Mouse (Mus musculus): Measurements from ENCODE around the gene Ccdc85c. TPM values are rescaled to one million over a fixed set of nuclear protein-coding genes. Genes with fewer than 3 reads are reported as not detected.
A peak's percentile ranks its signal among the peaks of the same experiment; 100 is the strongest.

Gene Ccdc85c
- polyA plus RNA-seq, 1 experiment: 6.6 TPM

- peaks cover 8% of the 10 kb centered on the region for H3K36me3 ChIP-seq (ENCODE audit: control insufficient read depth, insufficient read depth)
- H3K4me2 ChIP-seq (ENCODE audit: low read depth): no peak overlapping the region
- no peaks in the 10 kb centered on the region for H3K27me3 ChIP-seq (ENCODE audit: control insufficient read depth, insufficient read depth, insufficient read length)
- no peaks in the 10 kb centered on the region for H3K79me2 ChIP-seq (ENCODE audit: control insufficient read depth, insufficient read depth)
- TF ChIP-seq USF1 (IDR thresholded peaks at IDR 0.05; ENCODE audit: low read depth) (no peak), SRF (IDR thresholded peaks at IDR 0.05; ENCODE audit: control insufficient read depth, insufficient read length, low read depth) (no peak), TCF3 (IDR thresholded peaks at IDR 0.05; ENCODE audit: insufficient read length, low read depth) (no peak)
- no peak overlapping the region for H3ac ChIP-seq (ENCODE audit: control insufficient read depth, insufficient read length)
- no peak overlapping the region for H3K4me3 ChIP-seq
Observed at GRCm38 (mm10) chr12:108311741-108312290, 36.6 kb upstream of the Ccdc85c start.

GRCm38 (mm10) chr12:108310456-108311027, 35.3 kb upstream of the Ccdc85c start:
- Histone ChIP-seq H3K4me3 (no peak overlapping the region), H3K27me3 (ENCODE audit: control insufficient read depth, insufficient read depth, insufficient read length) (no peaks in the 10 kb centered on the region), H3K79me2 (ENCODE audit: control insufficient read depth, insufficient read depth) (no peaks in the 10 kb centered on the region), H3K36me3 (ENCODE audit: control insufficient read depth, insufficient read depth) (peaks cover 8% of the 10 kb centered on the region), H3ac (ENCODE audit: control insufficient read depth, insufficient read length) (no peak overlapping the region), H3K4me2 (ENCODE audit: low read depth) (peak overlapping the region; percentile 67)
- TF ChIP-seq CEBPB (IDR thresholded peaks at IDR 0.05; ENCODE audit: insufficient read depth, poor library complexity, severe bottlenecking) (0 out of 2 replicates have a peak, but pooled peaks have one; percentile 30), USF1 (IDR thresholded peaks at IDR 0.05; ENCODE audit: low read depth) (peak; percentile 63), POLR2AphosphoS2 (IDR thresholded peaks at IDR 0.05; ENCODE audit: insufficient read length, low read depth) (peak; percentile 25), REST (IDR thresholded peaks at IDR 0.05; ENCODE audit: insufficient read depth, insufficient read length) (no peak)

- Histone ChIP-seq H3ac (ENCODE audit: control insufficient read depth, insufficient read length) (no peak overlapping the region), H3K79me2 (ENCODE audit: control insufficient read depth, insufficient read depth) (no peaks in the 10 kb centered on the region), H3K27me3 (ENCODE audit: control insufficient read depth, insufficient read depth, insufficient read length) (no peaks in the 10 kb centered on the region), H3K4me2 (ENCODE audit: low read depth) (peak overlapping the region; percentile 67), H3K4me3 (no peak overlapping the region), H3K36me3 (ENCODE audit: control insufficient read depth, insufficient read depth) (peaks cover 8% of the 10 kb centered on the region)
- TF ChIP-seq TCF3 (IDR thresholded peaks at IDR 0.05; ENCODE audit: insufficient read length, low read depth) (no peak), MYOD1 (IDR thresholded peaks at IDR 0.05; ENCODE audit: control insufficient read depth in 1 of 3, insufficient read length in 2 of 3, low read depth in 2 of 3) (no peak), MYOG (IDR thresholded peaks at IDR 0.05; ENCODE audit: control insufficient read depth in 1 of 3, insufficient read depth in 1 of 3, insufficient read length in 2 of 3, low read depth in 2 of 3) (no peak), E2F4 (IDR thresholded peaks at IDR 0.05; ENCODE audit: insufficient read depth) (no peak), POLR2AphosphoS2 (IDR thresholded peaks at IDR 0.05; ENCODE audit: insufficient read length, low read depth) (no peak)
Observed at GRCm38 (mm10) chr12:108310041-108310440, 34.8 kb upstream of the Ccdc85c start.

GRCm38 (mm10) chr12:108309116-108309794, 34.0 kb upstream of the Ccdc85c start:
- H3K36me3 ChIP-seq (ENCODE audit: control insufficient read depth, insufficient read depth): peaks cover 8% of the 10 kb centered on the region
- TF ChIP-seq CEBPB (IDR thresholded peaks at IDR 0.05; ENCODE audit: insufficient read depth, poor library complexity, severe bottlenecking) (peak; percentile 59), POLR2A (IDR thresholded peaks at IDR 0.05; ENCODE audit: insufficient read length, low read depth) (no peak)
- H3K4me3 ChIP-seq: no peak overlapping the region
- no peak overlapping the region for H3ac ChIP-seq (ENCODE audit: control insufficient read depth, insufficient read length)
- H3K4me2 ChIP-seq (ENCODE audit: low read depth): peak overlapping the region; percentile 77
- no peaks in the 10 kb centered on the region for H3K27me3 ChIP-seq (ENCODE audit: control insufficient read depth, insufficient read depth, insufficient read length)
- no peaks in the 10 kb centered on the region for H3K79me2 ChIP-seq (ENCODE audit: control insufficient read depth, insufficient read depth)

- no peaks in the 10 kb centered on the region for H3K27me3 ChIP-seq (ENCODE audit: control insufficient read depth, insufficient read depth, insufficient read length)
- peaks cover 6% of the 10 kb centered on the region for H3K36me3 ChIP-seq (ENCODE audit: control insufficient read depth, insufficient read depth)
- H3K4me3 ChIP-seq: peak overlapping the region; percentile 39
- TF ChIP-seq TCF12 (IDR thresholded peaks at IDR 0.05; ENCODE audit: insufficient read depth, poor library complexity, severe bottlenecking) (no peak), MYOG (IDR thresholded peaks at IDR 0.05; ENCODE audit: control insufficient read depth in 1 of 3, insufficient read depth in 1 of 3, insufficient read length in 2 of 3, low read depth in 2 of 3) (no peak), TCF3 (IDR thresholded peaks at IDR 0.05; ENCODE audit: insufficient read length, low read depth) (no peak), REST (IDR thresholded peaks at IDR 0.05; ENCODE audit: insufficient read depth, insufficient read length) (no peak), POLR2A (IDR thresholded peaks at IDR 0.05; ENCODE audit: insufficient read length, low read depth) (peak; percentile 44), CEBPB (IDR thresholded peaks at IDR 0.05; ENCODE audit: insufficient read depth, poor library complexity, severe bottlenecking) (peak; percentile 76), MYOD1 (IDR thresholded peaks at IDR 0.05; ENCODE audit: control insufficient read depth in 1 of 3, insufficient read length in 2 of 3, low read depth in 2 of 3) (no peak), POLR2AphosphoS2 (IDR thresholded peaks at IDR 0.05; ENCODE audit: insufficient read length, low read depth) (peak; percentile 34), MAX (IDR thresholded peaks at IDR 0.05; ENCODE audit: low read depth) (no peak), E2F4 (IDR thresholded peaks at IDR 0.05; ENCODE audit: insufficient read depth) (no peak), USF1 (IDR thresholded peaks at IDR 0.05; ENCODE audit: low read depth) (peak; percentile 41), SRF (IDR thresholded peaks at IDR 0.05; ENCODE audit: control insufficient read depth, insufficient read length, low read depth) (no peak)
- peak overlapping the region; percentile 77 for H3K4me2 ChIP-seq (ENCODE audit: low read depth)
- no peaks in the 10 kb centered on the region for H3K79me2 ChIP-seq (ENCODE audit: control insufficient read depth, insufficient read depth)
- no peak overlapping the region for H3ac ChIP-seq (ENCODE audit: control insufficient read depth, insufficient read length)
Observed at GRCm38 (mm10) chr12:108308363-108308856, 33.2 kb upstream of the Ccdc85c start.

Data from myocyte (in vitro differentiated cells).